Mouse (Mus musculus) limb, embryonic 14.5 days (tissue): ENCODE measurements at regions not wholly inside any gene's neighbourhood (a gene's known extent, or its start where the extent isn't known, plus 50 kb on each side); places are given as distances from the start of the nearest gene placed in this dataset.

Source experiments
- ATAC-seq: fragments of 200-750 bp; cut with Nextera tagmentation; 2 replicates; pipeline ENCODE4 v1.8.0; 2017; ENCODE audit warnings: low read depth, moderate number of reproducible peaks, moderate TSS enrichment; ENCODE audit not compliant: low FRiP score
- DNase-seq: peaks from one replicate; pipeline ENCODE4 v3.0.0-alpha.2; 2015; ENCODE audit warnings: low spot score
- H3K27ac ChIP-seq: fragments of 300-500 bp; sonication (generic); replicated peaks from 2 replicates; pipeline ENCODE4 v1.5.1; 2014; ENCODE audit warnings: low read depth, mild to moderate bottlenecking, low read length, moderate library complexity, mixed read lengths
- H3K27me3 ChIP-seq: fragments of 300-500 bp; sonication (generic); 2 replicates; pipeline ENCODE4 v1.6.1; 2014; ENCODE audit warnings: low read length, mixed read lengths; ENCODE audit not compliant: control insufficient read depth, insufficient read depth
- H3K36me3 ChIP-seq: fragments of 300-500 bp; sonication (generic); 2 replicates; pipeline ENCODE4 v1.6.1; 2014; ENCODE audit warnings: mild to moderate bottlenecking, low read length, moderate library complexity, mixed read lengths; ENCODE audit not compliant: control insufficient read depth, insufficient read depth
- H3K4me1 ChIP-seq: fragments of 300-500 bp; sonication (generic); 2 replicates; pipeline ENCODE4 v1.6.1; 2014; ENCODE audit warnings: antibody characterized with exemption, low read length, mixed read lengths; ENCODE audit not compliant: control insufficient read depth, insufficient read depth
- H3K4me2 ChIP-seq: fragments of 300-500 bp; sonication (generic); replicated peaks from 2 replicates; pipeline ENCODE4 v1.6.1; 2014; ENCODE audit warnings: low read depth, mild to moderate bottlenecking, low read length, moderate library complexity; ENCODE audit not compliant: severe bottlenecking
- H3K4me3 ChIP-seq: fragments of 300-500 bp; sonication (generic); replicated peaks from 2 replicates; pipeline ENCODE4 v1.5.1; 2014; ENCODE audit warnings: low read length
- H3K9ac ChIP-seq: fragments of 300-500 bp; sonication (generic); 2 replicates; pipeline ENCODE4 v1.6.1; 2014; ENCODE audit warnings: mild to moderate bottlenecking, low read depth, low read length, moderate library complexity; ENCODE audit not compliant: severe bottlenecking
- H3K9me3 ChIP-seq: fragments of 300-500 bp; sonication (generic); 2 replicates; pipeline ENCODE4 v1.6.1; 2016; ENCODE audit warnings: low read length; ENCODE audit not compliant: control insufficient read depth
- POLR2A ChIP-seq: fragments of 200-500 bp; IDR thresholded peaks from 2 replicates; pipeline ENCODE4 v1.8.0; 2012; ENCODE audit warnings: inconsistent platforms, mild to moderate bottlenecking, moderate library complexity, borderline replicate concordance; ENCODE audit not compliant: insufficient read depth, insufficient read length; ENCODE audit errors: extremely low read depth
- WGBS: fragments of 180-500 bp; shearing (Covaris S2); extraction: QIAGEN DNeasy Blood & Tissue Kit; methylation state at CpG from one replicate; pipeline ENCODE4 v1.1.7; 2014; 5-methylcytosine and 5-hydroxymethylcytosine counted together

DNA sequence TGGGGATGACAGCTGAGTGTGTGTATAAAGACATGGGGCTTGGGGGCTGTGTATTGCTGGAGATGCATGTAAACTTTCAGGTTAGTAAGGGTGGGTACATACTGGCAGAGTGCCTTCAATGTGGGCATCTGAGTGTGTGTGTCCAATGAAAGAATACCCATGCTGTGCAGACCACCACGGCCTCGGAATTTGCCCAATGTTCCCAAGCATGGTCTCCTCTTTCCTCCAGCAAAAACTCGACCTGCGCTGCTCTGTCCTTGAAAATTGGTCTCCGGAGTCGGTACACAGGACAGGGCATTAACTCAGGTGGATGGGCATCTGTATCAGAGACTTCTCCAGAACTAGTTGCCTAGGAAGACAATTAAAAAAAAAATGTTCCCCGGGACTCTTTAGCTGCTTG, 188.3 kb upstream of the Gm4791 start:
- TF ChIP-seq POLR2A, result no peak
- DNase-seq (no peak), ATAC-seq (no peak)
- Histone ChIP-seq H3K4me1 (0 out of 2 replicates have a peak, but pooled peaks cover 2% of the 10 kb centered on the region), H3K9me3 (no peaks in the 10 kb centered on the region), H3K9ac (no peak overlapping the region), H3K27me3 (peaks cover 14% of the 10 kb centered on the region; the same call in 1 of the 2 replicates), H3K36me3 (no peaks in the 10 kb centered on the region), H3K27ac (no peak overlapping the region), H3K4me2 (no peak overlapping the region), H3K4me3 (no peak overlapping the region)
- WGBS, result 83% methylated on average over 7 of the region's 7 CpGs

DNA sequence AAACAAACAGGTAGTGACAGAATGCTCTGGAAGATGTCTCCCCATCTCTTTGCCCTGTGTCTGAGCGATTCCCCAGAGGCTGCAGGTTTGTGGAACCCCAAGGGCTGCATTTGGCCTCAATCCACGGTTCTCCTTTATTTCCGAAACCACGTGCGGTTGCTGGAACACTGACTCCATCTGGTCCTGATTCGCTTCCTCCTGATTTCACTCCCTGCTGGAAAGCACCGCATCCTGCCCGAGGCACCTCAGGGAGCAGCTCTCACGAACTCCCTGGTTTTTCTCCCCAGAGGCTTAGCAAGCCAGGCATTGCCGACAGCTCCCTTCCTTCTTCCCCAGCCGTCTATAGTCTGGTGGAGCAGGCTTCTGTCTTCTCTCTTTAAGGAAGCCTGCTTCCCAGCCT, 203.1 kb upstream of the Gm4791 start:
- H3K27ac ChIP-seq, result no peak overlapping the region
- no peak for ATAC-seq
- DNase-seq, result no peak
- H3K27me3 ChIP-seq, result no peaks in the 10 kb centered on the region
- no peaks in the 10 kb centered on the region for H3K4me1 ChIP-seq
- no peaks in the 10 kb centered on the region for H3K36me3 ChIP-seq
- 48% methylated on average over 11 of the region's 11 CpGs for WGBS
- no peak overlapping the region for H3K4me3 ChIP-seq
- no peak overlapping the region for H3K9ac ChIP-seq
- H3K4me2 ChIP-seq, result no peak overlapping the region
- no peaks in the 10 kb centered on the region for H3K9me3 ChIP-seq
- TF ChIP-seq POLR2A, result no peak

GRCm38 (mm10) chr9:46789036-46789435, 209.5 kb upstream of the Gm4791 start:
- Histone ChIP-seq H3K4me1 (no peaks in the 10 kb centered on the region), H3K27ac (no peak overlapping the region), H3K27me3 (no peaks in the 10 kb centered on the region), H3K36me3 (no peaks in the 10 kb centered on the region), H3K4me2 (no peak overlapping the region), H3K4me3 (no peak overlapping the region), H3K9me3 (no peaks in the 10 kb centered on the region), H3K9ac (no peak overlapping the region)
- ATAC-seq (no peak), DNase-seq (no peak)
- TF ChIP-seq POLR2A, result no peak
- 82% methylated on average over 10 of the region's 10 CpGs for WGBS

DNA sequence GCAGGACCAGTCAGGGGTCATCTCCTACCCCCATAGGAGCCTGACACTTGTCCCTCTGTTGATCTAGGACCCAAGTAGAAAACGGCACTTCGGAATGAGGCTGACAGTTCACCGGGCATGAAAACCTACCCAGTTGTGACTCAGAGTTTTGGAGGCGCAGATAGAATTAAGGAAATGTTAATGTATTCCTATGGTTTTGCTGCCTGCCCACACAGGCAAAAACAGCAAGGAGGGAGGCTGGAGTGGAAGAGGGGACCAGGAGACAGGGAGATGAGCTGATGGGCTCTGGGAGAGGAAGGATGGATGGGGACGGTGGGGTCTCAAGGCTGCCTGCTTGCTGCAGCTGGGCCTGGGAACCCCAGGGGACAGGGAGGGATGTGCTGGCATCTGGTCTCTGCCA, 210.1 kb upstream of the Gm4791 start:
- no peak for TF ChIP-seq POLR2A
- Histone ChIP-seq H3K9me3 (no peaks in the 10 kb centered on the region), H3K4me3 (no peak overlapping the region), H3K4me2 (no peak overlapping the region), H3K27me3 (no peaks in the 10 kb centered on the region), H3K36me3 (no peaks in the 10 kb centered on the region), H3K9ac (no peak overlapping the region), H3K27ac (no peak overlapping the region), H3K4me1 (no peaks in the 10 kb centered on the region)
- no peak for ATAC-seq
- no peak for DNase-seq
- 93% methylated on average over 5 of the region's 5 CpGs for WGBS

DNA sequence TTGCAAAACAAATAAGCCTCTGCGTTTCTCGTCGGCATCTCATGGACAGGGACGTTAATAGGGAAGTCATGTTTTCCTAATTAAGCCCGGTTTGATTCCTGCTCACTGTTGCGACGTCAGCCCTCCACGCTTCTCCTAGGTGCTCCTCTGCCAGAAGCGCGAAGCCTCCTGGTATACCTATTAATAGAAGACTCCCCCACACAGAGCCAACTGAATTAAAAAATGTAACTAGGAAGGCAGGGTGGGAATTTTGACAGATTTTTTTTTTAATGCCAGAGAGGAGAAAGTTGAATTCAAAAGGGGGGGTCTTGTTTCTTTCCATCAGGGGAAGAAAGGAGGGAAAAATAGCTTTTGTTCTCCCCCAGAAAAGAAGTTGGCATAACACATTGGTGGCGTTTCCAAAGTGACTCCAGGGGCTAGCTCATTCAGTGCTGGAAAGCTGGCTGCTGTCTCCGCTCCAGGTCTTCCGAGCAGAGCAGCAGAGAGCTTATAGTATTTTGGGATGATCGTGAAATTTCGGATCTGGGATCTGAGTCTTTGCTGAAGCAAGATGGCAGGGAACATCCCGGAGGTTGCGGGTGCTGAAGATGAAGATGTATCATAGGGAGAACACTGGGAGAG, 214.1 kb upstream of the Gm4791 start:
- 66% methylated on average over 17 of the region's 17 CpGs for WGBS
- Histone ChIP-seq H3K4me1 (no peaks in the 10 kb centered on the region), H3K4me3 (no peak overlapping the region), H3K36me3 (no peaks in the 10 kb centered on the region), H3K9me3 (no peaks in the 10 kb centered on the region), H3K4me2 (no peak overlapping the region), H3K27ac (no peak overlapping the region), H3K27me3 (no peaks in the 10 kb centered on the region), H3K9ac (no peak overlapping the region)
- DNase-seq (no peak), ATAC-seq (no peak)
- TF ChIP-seq POLR2A, result no peak
